Mouse (Mus musculus) heart, postnatal 4 days (tissue): ENCODE data around the gene Hadh. TPM values are rescaled to one million over a fixed set of nuclear protein-coding genes. Genes with fewer than 3 reads are reported as not detected.

Source experiments
- DNase-seq: peaks from one replicate; pipeline ENCODE4 v3.0.0; 2021
- total RNA-seq, 2 experiments: library from RNA; stranded (reverse); gene quantifications; 2 replicates each; pipeline ENCODE4 v1.2.3; 2021

Gene Hadh
- total RNA-seq, 2 experiments from 2014 or later: 416 to 432 TPM

GRCm38 (mm10) chr3:131270381-131270780 lies 1.5 kb downstream of the Hadh start:
- no peak for DNase-seq

GRCm38 (mm10) chr3:131266366-131267050 lies 5.4 kb downstream of the Hadh start:
- DNase-seq: peak; percentile 41

GRCm38 (mm10) chr3:131265516-131265915 lies 6.4 kb downstream of the Hadh start:
- DNase-seq: no peak

GRCm38 (mm10) chr3:131263766-131264486 lies 8.0 kb downstream of the Hadh start:
- DNase-seq: no peak

GRCm38 (mm10) chr3:131260418-131260817 lies 11.5 kb downstream of the Hadh start:
- no peak for DNase-seq

GRCm38 (mm10) chr3:131259392-131259965 lies 12.4 kb downstream of the Hadh start:
- no peak for DNase-seq

GRCm38 (mm10) chr3:131258921-131259320 lies 13.0 kb downstream of the Hadh start:
- no peak for DNase-seq

GRCm38 (mm10) chr3:131255399-131255981 lies 16.4 kb downstream of the Hadh start:
- DNase-seq: no peak

- no peak for DNase-seq
These were observed 16.9 kb downstream of the Hadh start for GRCm38 (mm10) chr3:131254991-131255390.

GRCm38 (mm10) chr3:131251601-131252000 lies 20.3 kb downstream of the Hadh start:
- DNase-seq: no peak

GRCm38 (mm10) chr3:131250978-131251377 lies 20.9 kb downstream of the Hadh start:
- no peak for DNase-seq

- DNase-seq: no peak
These were observed 21.6 kb downstream of the Hadh start for GRCm38 (mm10) chr3:131250283-131250682.

GRCm38 (mm10) chr3:131248444-131248843 lies 23.5 kb downstream of the Hadh start:
- no peak for DNase-seq

- DNase-seq: no peak
These were observed 24.1 kb downstream of the Hadh start for GRCm38 (mm10) chr3:131247851-131248250.

- no peak for DNase-seq
These were observed 24.5 kb downstream of the Hadh start for GRCm38 (mm10) chr3:131247447-131247846.

GRCm38 (mm10) chr3:131246579-131247046 lies 25.3 kb downstream of the Hadh start:
- no peak for DNase-seq

GRCm38 (mm10) chr3:131245766-131246578 lies 25.9 kb downstream of the Hadh start:
- DNase-seq: peak; percentile 83

- peak; percentile 88 for DNase-seq
These were observed 33.9 kb downstream of the Hadh start for GRCm38 (mm10) chr3:131237785-131238633.

GRCm38 (mm10) chr3:131237061-131237460 lies 34.8 kb downstream of the Hadh start:
- DNase-seq: no peak

- DNase-seq: no peak
These were observed 43.8 kb downstream of the Hadh start for GRCm38 (mm10) chr3:131228083-131228482.
